Mouse (Mus musculus) liver, adult 10 weeks (tissue): ENCODE data around the gene Mrpl51. TPM values are rescaled to one million over a fixed set of nuclear protein-coding genes. Genes with fewer than 3 reads are reported as not detected.

ENCODE experiments used
- polyA plus RNA-seq: library from polyadenylated mRNA; stranded (reverse); fragments of 350-450 nt; fragmentation: Illumina TruSeq; extraction: RNeasy Lipid Tissue Mini Kit (QIAGEN cat#74804); gene quantifications from one replicate; pipeline ENCODE4 v1.2.3, GENCODE M21; 2014; ENCODE audit warnings: low read depth, low replicate concordance

Mrpl51 gene
- polyA plus RNA-seq: 76.4 TPM

DNA sequence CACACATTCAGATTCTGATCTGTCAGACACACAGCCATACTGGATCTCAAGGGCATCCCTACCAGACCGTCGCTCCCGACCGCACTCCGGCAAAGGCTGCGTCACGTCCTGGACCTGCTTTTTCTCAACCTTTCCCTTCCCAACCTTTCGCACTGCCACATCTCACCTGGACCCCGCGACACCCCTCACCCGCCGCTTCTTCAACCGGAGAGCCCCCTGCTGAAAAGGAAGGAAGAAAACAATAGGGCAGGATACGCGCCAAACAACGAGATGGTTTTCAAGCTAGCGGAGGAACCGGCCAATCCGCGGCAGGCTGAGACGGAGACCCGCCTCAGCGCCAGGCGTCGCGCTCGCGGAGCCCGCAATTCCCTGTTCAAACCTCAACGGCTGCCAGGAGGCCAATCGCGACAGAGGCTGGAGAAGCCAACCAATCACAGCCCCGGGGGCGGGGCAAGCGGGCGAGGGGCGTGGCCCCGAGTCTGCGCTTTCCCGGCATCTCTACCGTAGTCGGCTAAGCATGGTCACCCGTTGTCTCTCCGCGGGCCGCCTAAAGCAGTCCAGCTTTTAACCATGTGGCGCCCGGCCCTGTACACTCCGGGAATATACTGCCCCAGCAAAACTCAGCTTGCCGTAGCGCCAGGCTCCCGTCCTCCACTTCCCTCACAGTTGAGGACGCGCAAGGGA, at the start of gene Mrpl51, which contains the start of gene Ncapd2:
Gene Mrpl51, plus strand, starts transcription at position 470 of the 684 bp plus-strand sequence.
Gene Ncapd2, minus strand, starts transcription at position 370 of the 684 bp plus-strand sequence.

DNA sequence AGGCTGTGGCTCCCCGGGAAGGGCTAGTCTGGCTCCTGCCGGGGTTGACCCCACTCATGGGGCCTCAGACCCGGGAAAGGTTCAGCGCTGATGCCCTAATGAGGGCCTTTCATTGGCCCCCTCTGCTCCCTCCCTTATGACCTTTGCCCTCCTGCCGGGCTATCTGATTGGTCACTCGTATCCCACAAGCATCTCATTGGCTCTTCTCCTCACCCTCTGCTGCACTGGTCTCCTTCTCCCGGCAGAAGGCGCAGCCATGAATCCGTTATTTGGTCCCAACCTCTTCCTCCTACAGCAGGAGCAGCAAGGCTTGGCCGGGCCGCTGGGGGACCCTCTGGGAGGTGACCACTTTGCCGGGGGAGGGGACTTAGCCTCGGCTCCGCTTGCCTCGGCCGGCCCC, 46.6 kb upstream of the Mrpl51 start, which contains the start of gene Iffo1:
Gene Iffo1, plus strand, starts transcription at position 241 of the 400 bp plus-strand sequence.

DNA sequence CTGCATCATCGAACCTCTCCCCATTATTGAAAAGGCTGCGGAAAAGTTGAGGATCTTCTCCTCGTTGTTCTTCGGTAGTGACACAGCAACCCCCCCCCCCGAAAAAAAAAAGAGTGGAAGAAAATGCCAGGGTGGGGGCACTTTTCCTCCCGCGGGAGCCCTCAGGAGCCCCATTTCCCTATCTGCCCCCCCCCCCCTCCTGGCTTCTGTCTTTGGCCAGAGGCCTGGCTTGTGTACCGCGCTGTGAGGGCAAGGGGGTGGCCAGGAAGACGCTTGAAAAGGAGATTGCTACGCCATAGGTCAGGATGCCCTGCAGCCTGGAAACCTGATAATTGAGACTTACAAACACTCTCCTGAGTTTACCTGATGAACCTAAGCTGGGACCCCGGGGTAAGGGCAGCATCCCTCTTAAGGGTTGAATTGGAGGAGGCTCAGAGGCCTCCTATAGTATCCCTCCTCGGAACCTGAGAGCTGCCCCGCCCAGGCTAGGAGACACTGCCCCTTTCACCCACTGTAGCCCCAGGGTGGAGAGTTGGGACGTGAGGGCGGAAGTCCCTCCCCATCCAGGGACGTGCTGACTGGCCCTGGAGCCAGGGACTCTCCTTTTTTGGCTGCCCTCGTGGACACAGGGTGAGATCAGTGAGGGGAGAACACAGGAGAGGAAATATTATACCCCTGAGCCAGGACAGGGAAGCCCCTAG, 25.4 kb upstream of the Mrpl51 start, which contains the start of gene Gapdh:
Gene Gapdh, minus strand, starts transcription at position 417 of the 701 bp plus-strand sequence.

DNA sequence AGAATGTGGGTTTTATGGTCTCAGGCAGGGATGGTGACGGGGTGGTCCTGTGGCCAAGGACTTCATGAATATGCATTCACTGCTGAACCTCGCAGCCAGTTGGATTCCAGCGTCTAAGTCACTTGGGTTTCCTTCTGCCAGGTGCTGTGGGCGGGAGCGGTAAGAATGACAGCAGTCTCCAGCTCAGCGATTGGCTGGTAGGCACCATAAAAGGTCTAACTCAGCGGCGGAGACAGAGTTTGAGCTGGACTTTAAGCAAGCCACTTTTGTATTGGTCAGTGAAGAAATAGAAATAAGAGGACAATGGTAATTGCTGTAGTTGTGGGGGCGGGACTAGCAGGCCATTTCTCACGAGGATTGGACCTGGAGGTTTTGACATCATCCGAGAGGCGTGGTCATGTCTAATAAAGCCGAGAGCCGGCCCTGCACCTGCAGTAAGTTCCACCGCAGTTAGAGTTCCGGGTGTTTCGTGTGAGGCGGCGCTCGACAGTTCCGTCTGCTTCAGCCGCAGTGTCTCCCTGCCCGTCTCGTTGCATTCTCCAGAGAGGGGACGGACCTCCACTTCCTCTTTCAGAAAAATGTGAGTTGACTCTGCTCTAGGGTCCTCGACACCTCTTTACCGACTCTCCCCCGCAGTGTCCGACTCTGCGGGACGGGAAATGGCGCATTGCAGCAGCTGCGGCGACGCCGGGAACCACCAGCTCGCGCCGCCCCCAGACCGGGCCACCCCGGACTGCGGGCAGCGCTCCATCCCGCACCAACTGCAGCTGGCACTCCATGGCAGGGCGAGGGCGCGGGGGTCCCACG, 23.8 kb downstream of the Mrpl51 start, which contains the start of gene Vamp1:
Gene Vamp1, plus strand, starts transcription at position 404 of the 807 bp plus-strand sequence.

DNA sequence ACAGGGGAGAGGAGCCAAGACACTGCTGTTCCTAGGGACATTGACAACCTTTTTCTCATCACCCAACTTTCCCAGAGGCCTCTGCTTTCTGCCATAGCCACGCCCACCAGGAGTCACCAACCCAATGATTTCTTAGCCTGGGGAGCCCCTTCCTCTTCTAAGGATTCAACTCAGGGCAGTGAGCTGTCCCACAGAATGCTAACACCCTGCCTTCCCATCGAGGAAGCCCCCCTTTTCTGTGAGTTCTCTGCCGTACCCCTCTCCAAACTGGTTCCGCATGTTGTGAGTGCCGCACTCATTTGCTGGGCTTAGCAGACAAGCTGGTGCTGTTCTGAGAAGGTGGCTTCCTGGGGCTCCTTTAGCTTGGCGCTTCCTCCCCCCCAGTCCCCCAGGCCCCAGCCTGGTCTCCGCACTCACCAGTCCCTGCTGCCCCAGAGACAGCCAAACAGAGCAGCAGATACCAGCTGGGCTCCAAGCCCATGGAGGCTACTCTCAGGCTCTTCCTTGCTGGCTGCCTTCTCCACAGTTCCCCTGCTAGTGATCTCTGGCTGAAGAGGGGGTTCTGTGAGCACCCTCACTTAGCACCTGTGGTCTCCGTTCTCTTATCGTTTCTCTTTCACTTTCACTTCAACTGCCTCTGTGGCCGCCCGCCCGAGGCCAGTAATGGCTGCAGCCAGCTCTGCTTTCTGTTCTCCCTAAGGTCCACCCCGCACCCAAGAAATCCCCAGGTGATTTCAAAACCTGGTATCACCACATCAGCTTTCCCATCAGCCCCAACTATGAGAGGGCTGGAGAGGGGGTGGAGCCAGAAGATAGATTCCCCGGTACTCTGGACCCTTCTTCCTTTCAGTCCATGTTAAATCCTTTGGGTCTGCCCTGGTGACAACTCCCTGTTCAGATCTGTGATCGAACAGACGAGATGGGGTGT, 39.8 kb downstream of the Mrpl51 start, which contains the start of gene Tapbpl:
Gene Tapbpl, minus strand, starts transcription at position 744 of the 928 bp plus-strand sequence.

DNA sequence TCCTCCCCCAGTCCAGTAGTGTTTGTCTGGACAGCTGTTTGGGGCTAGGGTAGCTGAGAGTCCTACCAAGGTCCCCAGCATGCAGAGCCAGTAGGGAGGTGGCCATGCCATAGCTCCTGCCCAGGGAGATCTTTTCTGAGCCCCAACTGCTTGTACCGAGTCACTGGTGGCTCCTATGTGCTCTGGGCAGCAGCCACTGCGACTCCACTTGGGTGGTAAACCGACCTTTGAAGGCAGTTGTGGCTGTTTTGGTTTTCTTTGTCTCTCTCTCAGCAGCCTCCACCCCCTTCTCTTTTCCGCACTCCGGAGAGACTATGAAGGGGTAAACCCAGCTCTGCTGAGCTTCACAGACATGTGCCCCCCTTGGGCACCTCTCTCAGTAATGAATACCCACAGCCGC, 45.2 kb downstream of the Mrpl51 start, which contains the start of gene Cd27:
Gene Cd27, minus strand, starts transcription at position 229 of the 400 bp plus-strand sequence.

Other genes starting within 250 kb of the Mrpl51 start
- 16.8 TPM for gene Cops7a, start 226.3 kb upstream of the Mrpl51 start, polyA plus RNA-seq
- gene Pianp, start 195.1 kb upstream of the Mrpl51 start, polyA plus RNA-seq: not detected
- gene Zfp384, start 182.7 kb upstream of the Mrpl51 start, polyA plus RNA-seq: 11.4 TPM
- gene Ing4, start 152.0 kb upstream of the Mrpl51 start, polyA plus RNA-seq: 11.2 TPM
- gene Acrbp, start 142.1 kb upstream of the Mrpl51 start, polyA plus RNA-seq: 0.90 TPM
- not detected for gene Lpar5, start 123.9 kb upstream of the Mrpl51 start, polyA plus RNA-seq
- gene Chd4, start 95.8 kb upstream of the Mrpl51 start, polyA plus RNA-seq: 23.4 TPM
- gene Nop2, start 59.9 kb upstream of the Mrpl51 start, polyA plus RNA-seq: 1.1 TPM
- 1.5 TPM for gene Iffo1, start 46.6 kb upstream of the Mrpl51 start, polyA plus RNA-seq
- gene Gapdh, start 25.3 kb upstream of the Mrpl51 start, polyA plus RNA-seq: 206 TPM
- 0.34 TPM for gene Ncapd2, start 100 bp upstream of the Mrpl51 start, polyA plus RNA-seq
- 2.5 TPM for gene Vamp1, start 23.8 kb downstream of the Mrpl51 start, polyA plus RNA-seq
- gene Tapbpl, start 40.1 kb downstream of the Mrpl51 start, polyA plus RNA-seq: 4.5 TPM
- gene Cd27, start 45.2 kb downstream of the Mrpl51 start, polyA plus RNA-seq: not detected
- gene Tuba3a, start 94.2 kb downstream of the Mrpl51 start, polyA plus RNA-seq: not detected
- gene Ltbr, start 122.1 kb downstream of the Mrpl51 start, polyA plus RNA-seq: 2.3 TPM
- gene Scnn1a, start 128.9 kb downstream of the Mrpl51 start, polyA plus RNA-seq: 4.1 TPM
- gene Tnfrsf1a, start 157.6 kb downstream of the Mrpl51 start, polyA plus RNA-seq: 8.7 TPM
- 0.32 TPM for gene Plekhg6, start 189.0 kb downstream of the Mrpl51 start, polyA plus RNA-seq